Mouse (Mus musculus): ENCODE results near the gene Plekha7. TPM values are rescaled to one million over a fixed set of nuclear protein-coding genes. Genes with fewer than 3 reads are reported as not detected.

The Plekha7 gene
- polyA plus RNA-seq, 1 experiment, result 10.0 TPM

GRCm38 (mm10) chr7:116187521-116187920 is 120.7 kb downstream of the Plekha7 start:
- 68% methylated on average over 3 of the region's 3 CpGs for WGBS
- no peak for DNase-seq
- Histone ChIP-seq H3K4me1 (ENCODE audit: control insufficient read depth, insufficient read depth, low read length) (peaks cover under 1% of the 10 kb centered on the region; the same call in 1 of the 2 replicates), H3K4me3 (replicated peaks; ENCODE audit: extremely low read depth, low read depth, low read length) (no peak overlapping the region)
- no peak for TF ChIP-seq CTCF (IDR thresholded peaks at IDR 0.05; ENCODE audit: insufficient read depth, low read length)
- no peak for TF ChIP-seq POLR2A (IDR thresholded peaks at IDR 0.05; ENCODE audit: borderline replicate concordance, extremely low read depth, low read depth, low read length)

- TF ChIP-seq CTCF (IDR thresholded peaks at IDR 0.05; ENCODE audit: insufficient read depth, low read length) (no peak), POLR2A (IDR thresholded peaks at IDR 0.05; ENCODE audit: borderline replicate concordance, extremely low read depth, low read depth, low read length) (no peak)
- H3K4me3 ChIP-seq (replicated peaks; ENCODE audit: extremely low read depth, low read depth, low read length), result no peak overlapping the region
- peaks cover 3% of the 10 kb centered on the region; the same call in 1 of the 2 replicates for H3K4me1 ChIP-seq (ENCODE audit: control insufficient read depth, insufficient read depth, low read length)
- WGBS, result 76% methylated on average over 1 of the region's 1 CpGs
- DNase-seq, result no peak
Measured at GRCm38 (mm10) chr7:116186847-116187246, 121.3 kb downstream of the Plekha7 start.

- peaks cover 3% of the 10 kb centered on the region; the same call in 1 of the 2 replicates for H3K4me1 ChIP-seq (ENCODE audit: control insufficient read depth, insufficient read depth, low read length)
- 71% methylated on average over 5 of the region's 5 CpGs for WGBS
- H3K4me3 ChIP-seq (replicated peaks; ENCODE audit: extremely low read depth, low read depth, low read length), result no peak overlapping the region
- TF ChIP-seq CTCF (IDR thresholded peaks at IDR 0.05; ENCODE audit: insufficient read depth, low read length) (no peak), POLR2A (IDR thresholded peaks at IDR 0.05; ENCODE audit: borderline replicate concordance, extremely low read depth, low read depth, low read length) (no peak)
- DNase-seq, result no peak
Measured at GRCm38 (mm10) chr7:116186156-116186555, 122.0 kb downstream of the Plekha7 start.

- WGBS, result 80% methylated on average over 11 of the region's 11 CpGs
- no peak overlapping the region for H3K4me3 ChIP-seq (replicated peaks; ENCODE audit: extremely low read depth, low read depth, low read length)
- no peak for DNase-seq
- TF ChIP-seq POLR2A (IDR thresholded peaks at IDR 0.05; ENCODE audit: borderline replicate concordance, extremely low read depth, low read depth, low read length) (no peak), CTCF (IDR thresholded peaks at IDR 0.05; ENCODE audit: insufficient read depth, low read length) (no peak)
- peaks cover 3% of the 10 kb centered on the region; the same call in 1 of the 2 replicates for H3K4me1 ChIP-seq (ENCODE audit: control insufficient read depth, insufficient read depth, low read length)
Measured at GRCm38 (mm10) chr7:116184358-116185057, 123.7 kb downstream of the Plekha7 start.

GRCm38 (mm10) chr7:116182451-116182850 is 125.7 kb downstream of the Plekha7 start:
- WGBS, result 100% methylated on average over 1 of the region's 1 CpGs
- Histone ChIP-seq H3K4me1 (ENCODE audit: control insufficient read depth, insufficient read depth, low read length) (peaks cover 3% of the 10 kb centered on the region; the same call in 1 of the 2 replicates), H3K4me3 (replicated peaks; ENCODE audit: extremely low read depth, low read depth, low read length) (no peak overlapping the region)
- DNase-seq, result no peak
- TF ChIP-seq CTCF (IDR thresholded peaks at IDR 0.05; ENCODE audit: insufficient read depth, low read length) (no peak), POLR2A (IDR thresholded peaks at IDR 0.05; ENCODE audit: borderline replicate concordance, extremely low read depth, low read depth, low read length) (no peak)

- 87% methylated on average over 5 of the region's 5 CpGs for WGBS
- Histone ChIP-seq H3K4me3 (replicated peaks; ENCODE audit: extremely low read depth, low read depth, low read length) (no peak overlapping the region), H3K4me1 (ENCODE audit: control insufficient read depth, insufficient read depth, low read length) (peaks cover 3% of the 10 kb centered on the region; the same call in 1 of the 2 replicates)
- TF ChIP-seq POLR2A (IDR thresholded peaks at IDR 0.05; ENCODE audit: borderline replicate concordance, extremely low read depth, low read depth, low read length) (no peak), CTCF (IDR thresholded peaks at IDR 0.05; ENCODE audit: insufficient read depth, low read length) (no peak)
- no peak for DNase-seq
Measured at GRCm38 (mm10) chr7:116181444-116181946, 126.7 kb downstream of the Plekha7 start.

- H3K4me1 ChIP-seq (ENCODE audit: control insufficient read depth, insufficient read depth, low read length), result peaks cover 3% of the 10 kb centered on the region; the same call in 1 of the 2 replicates
- TF ChIP-seq CTCF (IDR thresholded peaks at IDR 0.05; ENCODE audit: insufficient read depth, low read length) (no peak), POLR2A (IDR thresholded peaks at IDR 0.05; ENCODE audit: borderline replicate concordance, extremely low read depth, low read depth, low read length) (no peak)
- WGBS, result 80% methylated on average over 3 of the region's 3 CpGs
Measured at GRCm38 (mm10) chr7:116178916-116179315, 129.3 kb downstream of the Plekha7 start.

GRCm38 (mm10) chr7:116172774-116173173 is 135.4 kb downstream of the Plekha7 start:
- no peak for TF ChIP-seq CTCF (IDR thresholded peaks at IDR 0.05; ENCODE audit: insufficient read depth, low read length)
- no peak for TF ChIP-seq POLR2A (IDR thresholded peaks at IDR 0.05; ENCODE audit: borderline replicate concordance, extremely low read depth, low read depth, low read length)
- DNase-seq, result no peak
- H3K4me3 ChIP-seq (replicated peaks; ENCODE audit: extremely low read depth, low read depth, low read length), result no peak overlapping the region
- no peaks in the 10 kb centered on the region for H3K4me1 ChIP-seq (ENCODE audit: control insufficient read depth, insufficient read depth, low read length)
- 75% methylated on average over 10 of the region's 10 CpGs for WGBS

More at GRCm38 (mm10) chr7:116178916-116179315, 129.3 kb downstream of the Plekha7 start:
- no peak overlapping the region for H3K4me3 ChIP-seq (replicated peaks; ENCODE audit: extremely low read depth, low read depth, low read length)
- no peak for DNase-seq

- no peak for TF ChIP-seq CTCF (IDR thresholded peaks at IDR 0.05; ENCODE audit: insufficient read depth, low read length)
- no peak for TF ChIP-seq POLR2A (IDR thresholded peaks at IDR 0.05; ENCODE audit: borderline replicate concordance, extremely low read depth, low read depth, low read length)
- Histone ChIP-seq H3K4me3 (replicated peaks; ENCODE audit: extremely low read depth, low read depth, low read length) (no peak overlapping the region), H3K4me1 (ENCODE audit: control insufficient read depth, insufficient read depth, low read length) (no peaks in the 10 kb centered on the region)
- 75% methylated on average over 4 of the region's 4 CpGs for WGBS
- no peak for DNase-seq
Measured at GRCm38 (mm10) chr7:116169426-116169825, 138.8 kb downstream of the Plekha7 start.

GRCm38 (mm10) chr7:116168224-116168623 is 140.0 kb downstream of the Plekha7 start:
- DNase-seq, result no peak
- WGBS, result 74% methylated on average over 7 of the region's 7 CpGs
- no peak overlapping the region for H3K4me3 ChIP-seq (replicated peaks; ENCODE audit: extremely low read depth, low read depth, low read length)
- H3K4me1 ChIP-seq (ENCODE audit: control insufficient read depth, insufficient read depth, low read length), result no peaks in the 10 kb centered on the region
- TF ChIP-seq POLR2A (IDR thresholded peaks at IDR 0.05; ENCODE audit: borderline replicate concordance, extremely low read depth, low read depth, low read length), result no peak

Measured in lung, adult 2 months (tissue).